Mouse (Mus musculus): ENCODE measurements around the gene Chst11. TPM values are rescaled to one million over a fixed set of nuclear protein-coding genes. Genes with fewer than 3 reads are reported as not detected.

Chst11 gene
- polyA plus RNA-seq, 1 experiment = 12.1 TPM

DNA sequence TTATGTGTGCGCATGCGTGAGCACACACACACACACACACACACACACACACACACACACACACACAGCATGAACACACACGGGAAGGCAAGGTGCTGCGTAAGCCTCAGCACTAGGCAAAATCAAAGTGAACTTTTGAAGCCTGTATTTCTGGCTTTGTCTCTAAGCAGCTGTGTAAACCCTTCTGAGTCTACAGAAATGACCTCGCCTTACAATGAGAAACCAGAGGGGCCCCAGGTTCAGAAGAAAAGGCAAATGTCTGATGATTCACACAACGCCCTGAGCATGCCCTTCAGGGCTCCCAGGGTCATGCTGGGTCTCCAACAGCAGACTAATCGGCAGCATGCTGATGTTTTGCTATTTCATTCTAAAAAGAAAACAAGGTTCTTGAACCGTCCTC, 122.1 kb downstream of the Chst11 start:
- Histone ChIP-seq H3K27me3 (ENCODE audit: control insufficient read depth, insufficient read depth, insufficient read length) (no peaks in the 10 kb centered on the region), H3K4me2 (ENCODE audit: low read depth) (no peak overlapping the region)
- TF ChIP-seq MYOG (IDR thresholded peaks at IDR 0.05; ENCODE audit: control insufficient read depth in 1 of 3, insufficient read depth in 1 of 3, insufficient read length in 2 of 3, low read depth in 2 of 3) (no peak), POLR2A (IDR thresholded peaks at IDR 0.05; ENCODE audit: insufficient read length, low read depth) (no peak)

DNA sequence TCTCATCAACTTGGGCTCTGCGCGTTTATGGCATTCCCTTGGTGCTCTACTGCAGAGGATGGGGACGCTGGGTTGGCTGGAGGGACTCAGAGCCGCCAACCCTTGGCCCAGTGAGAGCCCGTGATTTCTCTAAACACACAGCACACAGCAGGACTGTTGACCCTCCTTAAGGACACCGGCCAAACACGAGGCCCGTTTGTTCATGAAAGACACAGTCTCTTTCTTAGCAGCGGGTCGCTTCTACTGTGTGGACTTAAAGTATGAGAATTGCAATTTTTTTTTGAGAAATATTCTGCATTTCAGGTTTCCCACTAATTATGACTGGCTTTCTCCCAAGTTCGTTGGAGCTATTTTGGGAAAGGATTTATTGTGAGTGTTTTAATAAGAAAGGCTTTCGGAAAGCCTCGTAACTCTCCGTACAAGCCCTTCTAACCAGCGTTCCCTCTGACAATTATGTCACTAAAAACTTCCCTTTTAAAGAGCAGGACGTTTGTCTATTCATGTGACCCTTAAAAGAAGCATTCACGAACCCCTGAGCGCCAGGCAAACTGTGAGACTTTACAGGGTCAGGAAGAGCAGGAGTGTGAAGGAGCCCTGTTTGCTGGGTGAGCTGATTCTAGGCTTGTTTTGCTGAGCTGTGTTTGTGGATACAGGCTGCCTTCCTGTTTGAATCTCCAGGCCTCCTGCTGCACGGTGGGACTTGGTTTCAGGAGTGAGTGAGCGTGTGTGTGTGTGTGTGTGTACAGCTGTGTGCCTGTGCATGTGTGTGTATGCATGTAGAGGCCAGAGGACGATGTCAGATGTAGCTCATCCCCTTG, 122.8 kb downstream of the Chst11 start:
- Histone ChIP-seq H3ac (ENCODE audit: control insufficient read depth, insufficient read length) (no peak overlapping the region), H3K79me2 (ENCODE audit: control insufficient read depth, insufficient read depth) (no peaks in the 10 kb centered on the region), H3K27me3 (ENCODE audit: control insufficient read depth, insufficient read depth, insufficient read length) (no peaks in the 10 kb centered on the region), H3K36me3 (ENCODE audit: control insufficient read depth, insufficient read depth) (no peaks in the 10 kb centered on the region), H3K4me3 (no peak overlapping the region), H3K4me2 (ENCODE audit: low read depth) (no peak overlapping the region)
- TF ChIP-seq CEBPB (IDR thresholded peaks at IDR 0.05; ENCODE audit: insufficient read depth, poor library complexity, severe bottlenecking) (no peak), POLR2AphosphoS2 (IDR thresholded peaks at IDR 0.05; ENCODE audit: insufficient read length, low read depth) (no peak)

More for the DNA sequence above, 122.1 kb downstream of the Chst11 start:
- H3K4me3 ChIP-seq = no peak overlapping the region
- no peaks in the 10 kb centered on the region for H3K79me2 ChIP-seq (ENCODE audit: control insufficient read depth, insufficient read depth)
- no peak overlapping the region for H3ac ChIP-seq (ENCODE audit: control insufficient read depth, insufficient read length)
- no peaks in the 10 kb centered on the region for H3K36me3 ChIP-seq (ENCODE audit: control insufficient read depth, insufficient read depth)

DNA sequence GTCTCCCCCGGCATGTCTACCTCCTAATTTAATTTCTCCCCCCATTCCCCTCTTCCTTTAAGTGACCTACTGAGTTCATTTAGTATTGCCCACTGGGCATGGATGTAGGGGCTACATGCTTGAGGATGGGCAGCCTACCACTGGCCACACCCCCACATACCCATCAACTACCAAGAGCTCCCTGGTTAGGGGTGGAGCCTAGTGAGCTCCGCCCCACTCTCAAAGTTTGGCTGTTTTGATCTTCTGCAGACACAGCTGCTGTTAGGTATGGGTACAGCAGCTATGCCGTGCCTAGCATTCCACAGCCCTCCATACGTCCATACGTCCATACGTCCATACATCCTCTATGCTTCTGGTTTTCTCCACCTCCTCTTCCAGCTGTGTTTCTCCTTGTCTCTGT, 123.6 kb downstream of the Chst11 start:
- Histone ChIP-seq H3K36me3 (ENCODE audit: control insufficient read depth, insufficient read depth) (no peaks in the 10 kb centered on the region), H3K27me3 (ENCODE audit: control insufficient read depth, insufficient read depth, insufficient read length) (no peaks in the 10 kb centered on the region), H3ac (ENCODE audit: control insufficient read depth, insufficient read length) (no peak overlapping the region), H3K4me2 (ENCODE audit: low read depth) (no peak overlapping the region), H3K4me3 (no peak overlapping the region), H3K79me2 (ENCODE audit: control insufficient read depth, insufficient read depth) (no peaks in the 10 kb centered on the region)
- TF ChIP-seq MAX (IDR thresholded peaks at IDR 0.05; ENCODE audit: low read depth) (no peak), TCF3 (IDR thresholded peaks at IDR 0.05; ENCODE audit: insufficient read length, low read depth) (no peak), MYOG (IDR thresholded peaks at IDR 0.05; ENCODE audit: control insufficient read depth in 1 of 3, insufficient read depth in 1 of 3, insufficient read length in 2 of 3, low read depth in 2 of 3) (no peak)

DNA sequence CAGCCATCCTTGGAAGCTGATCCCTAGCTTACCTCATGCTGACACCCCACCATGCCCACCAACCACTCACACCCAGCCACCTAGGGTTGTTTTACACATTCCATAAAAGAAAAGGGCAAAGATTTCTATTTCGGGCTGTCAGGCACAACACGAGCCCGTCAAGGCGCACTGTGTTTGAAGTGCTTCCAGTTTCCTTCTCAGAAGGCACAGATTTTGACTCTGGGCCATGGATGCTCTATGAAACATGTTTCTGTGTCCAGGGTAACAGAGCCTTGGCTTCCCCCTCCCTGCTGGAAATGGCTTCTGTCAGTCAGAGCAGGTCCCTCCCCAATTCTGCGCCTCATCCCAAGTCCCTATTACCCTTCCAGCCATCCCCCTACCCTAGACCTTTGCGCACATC, 125.7 kb downstream of the Chst11 start:
- Histone ChIP-seq H3K27me3 (ENCODE audit: control insufficient read depth, insufficient read depth, insufficient read length) (no peaks in the 10 kb centered on the region), H3K4me2 (ENCODE audit: low read depth) (no peak overlapping the region), H3K79me2 (ENCODE audit: control insufficient read depth, insufficient read depth) (no peaks in the 10 kb centered on the region), H3K36me3 (ENCODE audit: control insufficient read depth, insufficient read depth) (no peaks in the 10 kb centered on the region), H3ac (ENCODE audit: control insufficient read depth, insufficient read length) (no peak overlapping the region), H3K4me3 (no peak overlapping the region)
- no peak for TF ChIP-seq MAX (IDR thresholded peaks at IDR 0.05; ENCODE audit: low read depth)
- TF ChIP-seq REST (IDR thresholded peaks at IDR 0.05; ENCODE audit: insufficient read depth, insufficient read length) = no peak
- TF ChIP-seq SRF (IDR thresholded peaks at IDR 0.05; ENCODE audit: control insufficient read depth, insufficient read length, low read depth) = no peak
- no peak for TF ChIP-seq TCF12 (IDR thresholded peaks at IDR 0.05; ENCODE audit: insufficient read depth, poor library complexity, severe bottlenecking)
- TF ChIP-seq TCF3 (IDR thresholded peaks at IDR 0.05; ENCODE audit: insufficient read length, low read depth) = no peak
- TF ChIP-seq CEBPB (IDR thresholded peaks at IDR 0.05; ENCODE audit: insufficient read depth, poor library complexity, severe bottlenecking) = no peak
- TF ChIP-seq E2F4 (IDR thresholded peaks at IDR 0.05; ENCODE audit: insufficient read depth) = no peak
- TF ChIP-seq POLR2A (IDR thresholded peaks at IDR 0.05; ENCODE audit: insufficient read length, low read depth) = no peak

DNA sequence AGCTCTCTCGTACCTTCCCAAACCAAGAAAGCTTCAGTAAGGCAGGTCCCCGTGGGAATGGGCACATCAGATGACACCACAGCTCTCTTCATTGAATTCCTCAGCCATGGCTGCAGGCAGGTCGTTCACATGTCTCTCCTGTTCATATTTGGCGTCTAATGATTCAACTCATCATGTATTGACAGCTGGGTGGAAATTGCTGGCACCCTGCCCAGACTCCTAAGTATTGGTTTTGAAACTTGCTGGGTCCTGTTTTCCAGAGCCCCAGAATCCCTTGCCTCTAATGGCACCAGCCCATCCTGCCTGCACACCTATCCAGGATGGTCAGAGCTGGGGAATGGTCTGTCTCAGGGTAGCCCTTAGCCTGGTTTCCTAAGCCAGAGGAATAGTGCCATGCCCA, 127.0 kb downstream of the Chst11 start:
- H3K79me2 ChIP-seq (ENCODE audit: control insufficient read depth, insufficient read depth) = no peaks in the 10 kb centered on the region
- no peak overlapping the region for H3K4me2 ChIP-seq (ENCODE audit: low read depth)
- TF ChIP-seq TCF12 (IDR thresholded peaks at IDR 0.05; ENCODE audit: insufficient read depth, poor library complexity, severe bottlenecking) (no peak), MYOD1 (IDR thresholded peaks at IDR 0.05; ENCODE audit: control insufficient read depth in 1 of 3, insufficient read length in 2 of 3, low read depth in 2 of 3) (no peak), CEBPB (IDR thresholded peaks at IDR 0.05; ENCODE audit: insufficient read depth, poor library complexity, severe bottlenecking) (no peak), USF1 (IDR thresholded peaks at IDR 0.05; ENCODE audit: low read depth) (no peak), POLR2A (IDR thresholded peaks at IDR 0.05; ENCODE audit: insufficient read length, low read depth) (no peak), REST (IDR thresholded peaks at IDR 0.05; ENCODE audit: insufficient read depth, insufficient read length) (no peak), MAX (IDR thresholded peaks at IDR 0.05; ENCODE audit: low read depth) (no peak), MYOG (IDR thresholded peaks at IDR 0.05; ENCODE audit: control insufficient read depth in 1 of 3, insufficient read depth in 1 of 3, insufficient read length in 2 of 3, low read depth in 2 of 3) (no peak), TCF3 (IDR thresholded peaks at IDR 0.05; ENCODE audit: insufficient read length, low read depth) (no peak), POLR2AphosphoS2 (IDR thresholded peaks at IDR 0.05; ENCODE audit: insufficient read length, low read depth) (no peak), SRF (IDR thresholded peaks at IDR 0.05; ENCODE audit: control insufficient read depth, insufficient read length, low read depth) (no peak), E2F4 (IDR thresholded peaks at IDR 0.05; ENCODE audit: insufficient read depth) (no peak)
- no peak overlapping the region for H3ac ChIP-seq (ENCODE audit: control insufficient read depth, insufficient read length)
- H3K27me3 ChIP-seq (ENCODE audit: control insufficient read depth, insufficient read depth, insufficient read length) = no peaks in the 10 kb centered on the region
- H3K4me3 ChIP-seq = no peak overlapping the region
- no peaks in the 10 kb centered on the region for H3K36me3 ChIP-seq (ENCODE audit: control insufficient read depth, insufficient read depth)

All from myocyte (in vitro differentiated cells).